In genomic region chr6:77650127-77650526, GRCm38 (mm10) we compare ENCODE assay signal across 8 mouse cellular contexts.
DNase-seq lines count a peak whose midpoint lies in the region; ATAC-seq and TF ChIP-seq lines count a peak whose summit lies in the region.

No protein-coding gene starts in this region.

- H3K9me3 ChIP-seq in neural tube, embryonic 11.5 days (ENCODE audit: control insufficient read depth, low read length): no peaks in the 10 kb centered on the region

- H3K4me2 ChIP-seq in neural tube, embryonic 11.5 days (ENCODE audit: low read depth): no peak overlapping the region

- no peaks in the 10 kb centered on the region for H3K36me3 ChIP-seq in heart, adult 2 months (ENCODE audit: control insufficient read depth, insufficient read depth, low read length)
- H3K36me3 ChIP-seq in neural tube, embryonic 11.5 days (ENCODE audit: control insufficient read depth, insufficient read depth, low read length): no peaks in the 10 kb centered on the region

- no peak for TF ChIP-seq EP300 in heart, adult 2 months (IDR thresholded peaks at IDR 0.05; ENCODE audit: insufficient read depth, low read depth, low read length)

- H3K27me3 ChIP-seq in heart, adult 2 months (ENCODE audit: control insufficient read depth, insufficient read depth, low read length): no peaks in the 10 kb centered on the region
- H3K27me3 ChIP-seq in neural tube, embryonic 11.5 days (ENCODE audit: control insufficient read depth, insufficient read depth, low read length): no peaks in the 10 kb centered on the region

- DNase-seq in heart, adult 2 months: no peak
- DNase-seq in heart, postnatal 25 days (ENCODE audit: low spot score): no peak
- peak; percentile 32 for DNase-seq in Muller cell, postnatal 12 days (ENCODE audit: inconsistent ontology term)
- DNase-seq in cerebellum, postnatal 10 days: peak; percentile 75 to 79
- DNase-seq in frontal cortex, postnatal 25 days (ENCODE audit: low spot score in 2 of 2): peak; percentile 69 to 70
- peak; percentile 49 to 53 for DNase-seq in layer of hippocampus, postnatal 36 days
- peak; percentile 72 for DNase-seq in neural tube, embryonic 11.5 days (ENCODE audit: low spot score)

- no peak overlapping the region for H3K27ac ChIP-seq in heart, adult 2 months
- H3K27ac ChIP-seq in neural tube, embryonic 11.5 days (ENCODE audit: low read depth, low read length): no peak overlapping the region

- 10% methylated on average over 6 of the region's 6 CpGs for WGBS in heart, adult 2 months
- WGBS in neural tube, embryonic 11.5 days: 16% methylated on average over 6 of the region's 6 CpGs

- H3K4me1 ChIP-seq in heart, adult 2 months (ENCODE audit: control insufficient read depth, insufficient read depth, low read length): no peaks in the 10 kb centered on the region
- no peaks in the 10 kb centered on the region for H3K4me1 ChIP-seq in neural tube, embryonic 11.5 days (ENCODE audit: control insufficient read depth, insufficient read depth, low read length)

- TF ChIP-seq POLR2A in heart, adult 2 months (IDR thresholded peaks at IDR 0.05; ENCODE audit: insufficient read depth, low read depth, low read length): no peak

- H3K79me2 ChIP-seq in heart, adult 2 months (replicated peaks; ENCODE audit: control insufficient read depth, insufficient read depth, low read length): no peaks in the 10 kb centered on the region

- H3K4me3 ChIP-seq in heart, adult 2 months: no peak overlapping the region
- no peak overlapping the region for H3K4me3 ChIP-seq in neural tube, embryonic 11.5 days (ENCODE audit: low read depth, low read length)

- H3K9ac ChIP-seq in heart, adult 2 months (ENCODE audit: low read depth, low read length): no peak overlapping the region
- no peak overlapping the region for H3K9ac ChIP-seq in neural tube, embryonic 11.5 days (ENCODE audit: low read length)

- TF ChIP-seq CTCF in heart, adult 2 months (IDR thresholded peaks at IDR 0.05): peak; percentile 62

- ATAC-seq in neural tube, embryonic 11.5 days (ENCODE audit: insufficient read depth, low FRiP score, low TSS enrichment): peak; percentile 51
- ATAC-seq in activated CD4-positive, CD25-positive, alpha-beta regulatory T cell, adult 4 months: no peak

- intact Hi-C loops in heart, adult 2 months (cut with DNase I): no loop called here
- intact Hi-C loops in heart, postnatal 25 days (cut with DNase I): no loop called here

Comparison
In these comparisons a context has a peak if more than half of its experiments do, and no peak if none do; other contexts are left out.
1. DNase-seq: peak in Muller cell, postnatal 12 days (single experiment), cerebellum, postnatal 10 days (2 of 2), frontal cortex, postnatal 25 days (2 of 2), layer of hippocampus, postnatal 36 days (2 of 2) and neural tube, embryonic 11.5 days (single experiment); none in heart, adult 2 months (0 of 2) and heart, postnatal 25 days (single experiment).